Mouse (Mus musculus) stomach, postnatal 0 days (tissue): ENCODE data around the gene Ctrb1. TPM values are rescaled to one million over a fixed set of nuclear protein-coding genes. Genes with fewer than 3 reads are reported as not detected.
A peak's percentile ranks its signal among the peaks of the same experiment; 100 is the strongest.

ENCODE experiments used
- ATAC-seq: fragments of 200-750 bp; cut with Nextera tagmentation; 2 replicates; pipeline ENCODE4 v1.8.0; 2017; ENCODE audit not compliant: low FRiP score, low TSS enrichment
- DNase-seq: peaks from one replicate; pipeline ENCODE4 v3.0.0-alpha.2; 2016; ENCODE audit warnings: low spot score
- H3K27ac ChIP-seq: fragments of 300-500 bp; sonication (generic); replicated peaks from 2 replicates; pipeline ENCODE4 v1.5.1; 2014; ENCODE audit warnings: mild to moderate bottlenecking, control low read depth
- H3K27me3 ChIP-seq: fragments of 300-500 bp; sonication (generic); 2 replicates; pipeline ENCODE4 v1.6.1; 2014; ENCODE audit warnings: low read length; ENCODE audit not compliant: control insufficient read depth, insufficient read depth
- H3K36me3 ChIP-seq: fragments of 300-500 bp; sonication (generic); 2 replicates; pipeline ENCODE4 v1.6.1; 2014; ENCODE audit warnings: low read length, mixed read lengths; ENCODE audit not compliant: control insufficient read depth, insufficient read depth
- H3K4me1 ChIP-seq: fragments of 300-500 bp; sonication (generic); replicated peaks from 2 replicates; pipeline ENCODE4 v1.6.1; 2014; ENCODE audit warnings: antibody characterized with exemption; ENCODE audit not compliant: control insufficient read depth, insufficient read depth
- H3K4me2 ChIP-seq: fragments of 300-500 bp; sonication (generic); replicated peaks from 2 replicates; pipeline ENCODE4 v1.6.1; 2014; ENCODE audit warnings: low read depth, mild to moderate bottlenecking, control low read depth, moderate library complexity
- H3K4me3 ChIP-seq: fragments of 300-500 bp; sonication (generic); 2 replicates; pipeline ENCODE4 v1.5.1; 2014; ENCODE audit warnings: low read depth, low read length, control low read depth
- H3K9ac ChIP-seq: fragments of 300-500 bp; sonication (generic); 2 replicates; pipeline ENCODE4 v1.6.1; 2014; ENCODE audit warnings: mild to moderate bottlenecking, low read length, control low read depth, mixed read lengths
- H3K9me3 ChIP-seq: fragments of 300-500 bp; sonication (generic); 2 replicates; pipeline ENCODE4 v1.6.1; 2016; ENCODE audit warnings: low read length; ENCODE audit not compliant: control insufficient read depth
- CTCF ChIP-seq: IDR thresholded peaks from 2 replicates; pipeline ENCODE4 v1.5.1; 2016; ENCODE audit warnings: antibody characterized with exemption, low read depth, mild to moderate bottlenecking, moderate library complexity
- EP300 ChIP-seq: optimal IDR thresholded peaks from 2 replicates; pipeline ENCODE3; 2016; ENCODE audit warnings: antibody characterized with exemption
- WGBS: fragments of 180-500 bp; shearing (Covaris S2); extraction: QIAGEN DNeasy Blood & Tissue Kit; methylation state at CpG from one replicate; pipeline ENCODE4 v1.1.7; 2014; 5-methylcytosine and 5-hydroxymethylcytosine counted together
- polyA plus RNA-seq: library from polyadenylated mRNA; unstranded; fragments of >200 nt; fragmentation: Nextera tagmentation; extraction: Ambion mirVana; gene quantifications from 2 replicates; pipeline ENCODE4 v1.2.1, GENCODE M21; 2015

The Ctrb1 gene
- polyA plus RNA-seq, 1 experiment from 2014 or later = 24.1 TPM

GRCm38 (mm10) chr8:111735335-111735761 is 44.5 kb upstream of the Ctrb1 start:
- no peak for ATAC-seq
- Histone ChIP-seq H3K27me3 (no peaks in the 10 kb centered on the region), H3K27ac (peak overlapping the region; percentile 74; the same call in 1 of the 2 replicates), H3K36me3 (no peaks in the 10 kb centered on the region), H3K4me1 (peaks cover 18% of the 10 kb centered on the region), H3K9ac (no peak overlapping the region), H3K4me3 (no peak overlapping the region), H3K9me3 (no peaks in the 10 kb centered on the region), H3K4me2 (no peak overlapping the region)
- WGBS = 60% methylated on average over 8 of the region's 8 CpGs
- no peak for TF ChIP-seq EP300
- peak; percentile 53 for TF ChIP-seq CTCF
- DNase-seq = peak; percentile 43

GRCm38 (mm10) chr8:111734244-111734960 is 43.6 kb upstream of the Ctrb1 start:
- peaks cover 23% of the 10 kb centered on the region for H3K4me1 ChIP-seq
- H3K9ac ChIP-seq = no peak overlapping the region
- WGBS = 32% methylated on average over 6 of the region's 6 CpGs
- no peak for ATAC-seq
- peak overlapping the region; percentile 21; the same call in 1 of the 2 replicates for H3K4me2 ChIP-seq
- H3K9me3 ChIP-seq = no peaks in the 10 kb centered on the region
- H3K27ac ChIP-seq = peak overlapping the region; percentile 97
- H3K27me3 ChIP-seq = no peaks in the 10 kb centered on the region
- no peak for TF ChIP-seq EP300
- no peak for TF ChIP-seq CTCF
- DNase-seq = peak; percentile 38
- no peaks in the 10 kb centered on the region for H3K36me3 ChIP-seq
- no peak overlapping the region for H3K4me3 ChIP-seq

GRCm38 (mm10) chr8:111733581-111734243 is 42.9 kb upstream of the Ctrb1 start:
- ATAC-seq = no peak
- Histone ChIP-seq H3K4me2 (0 out of 2 replicates have a peak overlapping the region, but pooled peaks have one; percentile 12), H3K4me3 (no peak overlapping the region), H3K9me3 (no peaks in the 10 kb centered on the region), H3K4me1 (peaks cover 23% of the 10 kb centered on the region), H3K36me3 (no peaks in the 10 kb centered on the region), H3K9ac (no peak overlapping the region), H3K27me3 (no peaks in the 10 kb centered on the region), H3K27ac (peak overlapping the region; percentile 97)
- TF ChIP-seq EP300 (no peak), CTCF (no peak)
- WGBS = 22% methylated on average over 5 of the region's 5 CpGs
- DNase-seq = peak; percentile 16

- Histone ChIP-seq H3K36me3 (no peaks in the 10 kb centered on the region), H3K27ac (peak overlapping the region; percentile 97), H3K27me3 (no peaks in the 10 kb centered on the region), H3K9me3 (no peaks in the 10 kb centered on the region), H3K4me3 (peak overlapping the region; percentile 75), H3K4me2 (peak overlapping the region; percentile 79), H3K9ac (peak overlapping the region; percentile 91), H3K4me1 (peaks cover 25% of the 10 kb centered on the region)
- no peak for TF ChIP-seq EP300
- TF ChIP-seq CTCF = no peak
- ATAC-seq (no peak), DNase-seq (peak; percentile 20)
- 20% methylated on average over 10 of the region's 10 CpGs for WGBS
Observed at GRCm38 (mm10) chr8:111732406-111733085, 41.7 kb upstream of the Ctrb1 start.

- H3K4me3 ChIP-seq = peak overlapping the region; percentile 75
- H3K36me3 ChIP-seq = no peaks in the 10 kb centered on the region
- ATAC-seq (peak; percentile 91), DNase-seq (peak; percentile 99)
- peaks cover 29% of the 10 kb centered on the region for H3K4me1 ChIP-seq
- H3K27me3 ChIP-seq = no peaks in the 10 kb centered on the region
- peak overlapping the region; percentile 97 for H3K27ac ChIP-seq
- H3K4me2 ChIP-seq = peak overlapping the region; percentile 79
- under 1% methylated on average over 28 of the region's 41 CpGs for WGBS
- TF ChIP-seq EP300 (no peak), CTCF (no peak)
- peak overlapping the region; percentile 91 for H3K9ac ChIP-seq
- H3K9me3 ChIP-seq = no peaks in the 10 kb centered on the region
Observed at GRCm38 (mm10) chr8:111732004-111732403, 41.2 kb upstream of the Ctrb1 start.
